Mouse (Mus musculus): ENCODE measurements around the gene Slc7a10.

Slc7a10 gene

DNA sequence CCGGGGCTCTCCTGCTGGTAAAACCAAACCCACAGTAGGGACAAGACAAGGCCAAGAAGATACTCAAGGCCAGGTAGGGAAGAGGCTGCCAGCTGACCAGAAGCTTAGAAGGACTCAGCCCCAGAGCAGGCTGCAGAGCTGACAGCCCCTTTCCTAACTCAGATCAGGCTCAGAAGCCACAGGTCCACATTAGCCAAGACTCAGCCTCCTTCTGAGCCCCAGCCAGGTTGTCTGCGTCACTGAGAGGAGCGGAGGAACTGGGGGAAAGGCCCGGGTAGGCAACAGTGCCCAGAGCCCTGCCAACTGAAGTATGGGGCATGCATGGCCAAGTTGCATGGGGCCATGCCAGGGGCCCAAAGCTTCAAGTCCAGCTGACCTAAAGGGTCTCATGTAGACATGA is 13.7 kb upstream of the Slc7a10 start:
- 68% methylated on average over 4 of the region's 4 CpGs for WGBS

DNA sequence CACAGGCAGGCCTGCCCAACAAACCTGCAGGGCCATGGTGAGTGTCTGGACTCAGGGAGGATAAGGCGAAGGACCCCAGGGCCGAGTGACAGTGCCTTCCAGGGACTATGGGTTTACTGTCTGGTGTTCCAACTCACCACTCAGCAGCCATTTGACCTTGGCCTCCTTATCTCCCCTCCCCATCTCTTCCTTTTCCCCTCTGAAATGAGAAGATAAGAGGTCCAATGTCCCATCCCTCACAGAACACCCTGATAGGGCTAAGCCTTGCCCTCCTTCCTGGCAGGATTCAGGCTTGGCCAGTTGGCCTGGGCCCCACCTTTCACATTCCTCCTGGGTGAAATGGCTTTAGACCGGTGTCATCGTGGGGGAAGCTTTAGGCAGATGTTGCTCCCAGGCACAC is 10.7 kb upstream of the Slc7a10 start:
- whole genome bisulfite sequencing = 91% methylated on average over 4 of the region's 4 CpGs

DNA sequence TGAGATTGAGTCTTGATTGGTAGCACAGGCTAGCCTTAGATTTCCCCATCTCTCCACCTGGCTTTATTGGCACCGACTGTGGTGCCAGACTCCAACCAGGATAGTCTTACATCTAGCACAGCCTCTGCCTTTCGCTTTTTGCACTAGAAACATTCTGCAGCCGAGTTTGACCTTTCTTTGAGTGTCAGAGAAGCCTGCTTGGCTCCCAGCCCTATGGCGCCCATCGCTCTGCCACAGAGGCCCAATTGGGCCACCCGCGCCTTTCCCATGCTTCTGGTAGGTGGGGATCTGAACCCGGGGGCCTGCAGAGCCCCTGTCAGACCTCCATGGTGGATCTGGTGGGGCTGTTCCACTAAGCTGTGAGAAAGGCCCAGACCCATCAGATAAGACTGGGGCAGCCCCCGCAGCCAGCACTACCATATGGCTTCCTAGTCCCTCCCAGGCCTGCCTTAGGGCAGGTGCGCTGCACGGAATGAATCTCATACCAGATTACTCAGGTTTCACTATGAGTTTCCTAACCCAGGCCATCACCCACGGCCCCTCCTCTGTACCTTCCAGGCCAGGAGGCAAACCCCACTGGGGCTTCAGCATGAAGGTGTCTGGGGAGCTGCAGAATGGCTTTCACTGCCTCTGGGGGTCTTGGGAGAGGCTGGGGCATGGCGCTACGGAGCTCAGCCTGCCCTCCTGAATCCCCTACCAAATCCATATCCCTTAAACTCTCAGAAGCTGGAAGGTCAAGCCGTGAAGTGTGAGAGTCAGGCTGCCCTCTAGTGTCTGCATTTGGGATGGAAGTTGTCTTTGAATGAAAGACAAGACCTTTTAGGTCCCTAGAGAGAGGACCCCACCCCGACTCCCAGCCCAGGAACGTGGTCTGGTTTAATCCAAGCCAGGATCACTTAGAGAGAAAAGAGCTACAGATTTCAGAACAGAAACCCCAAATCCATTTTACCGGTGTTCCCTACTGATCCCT is 9.5 kb upstream of the Slc7a10 start:
- 57% methylated on average over 18 of the region's 18 CpGs for WGBS

DNA sequence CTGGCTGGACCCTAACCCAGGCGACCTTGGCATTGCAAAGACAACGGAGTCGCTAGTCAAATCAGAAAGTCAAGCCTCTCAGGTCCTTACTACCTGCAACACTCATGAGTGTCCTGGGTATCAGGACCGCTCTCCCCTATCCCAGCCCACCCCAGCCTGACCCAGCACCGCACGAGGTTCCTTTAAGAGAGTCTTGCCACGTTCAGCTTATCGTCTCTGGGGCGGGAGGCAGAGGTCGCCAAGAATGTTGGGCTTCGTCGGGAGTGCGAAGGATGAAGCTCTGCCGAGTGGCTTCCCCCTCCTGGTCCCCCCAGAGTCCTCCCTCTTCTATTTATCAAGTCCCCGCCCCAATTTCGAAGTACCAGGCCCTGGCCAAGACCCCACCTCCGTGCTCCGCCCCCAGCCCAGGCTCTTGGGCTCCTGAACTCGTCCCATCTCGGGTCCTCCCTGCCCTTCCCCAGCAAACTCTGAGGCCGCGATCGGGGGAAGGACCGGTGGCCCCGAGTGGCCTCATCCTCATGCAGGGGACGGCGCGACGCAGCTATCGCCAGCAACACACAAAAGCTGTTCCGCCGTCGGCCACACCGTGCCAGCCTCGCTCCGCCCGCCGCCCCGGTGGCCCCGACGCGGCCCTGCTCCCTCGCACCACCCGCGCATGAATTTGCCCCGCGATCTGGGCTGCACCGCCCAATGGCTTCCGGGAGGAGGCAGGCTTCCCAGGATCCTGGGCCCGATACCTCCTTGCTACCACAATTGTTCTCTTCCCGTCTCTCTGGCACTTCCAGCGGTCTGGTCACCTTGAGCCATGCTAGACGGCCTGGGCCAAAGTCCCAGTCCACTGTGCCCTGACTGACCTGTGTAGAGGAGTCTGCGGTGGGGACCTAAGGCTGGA is 1.1 kb upstream of the Slc7a10 start:
- WGBS = 7% methylated on average over 54 of the region's 54 CpGs

DNA sequence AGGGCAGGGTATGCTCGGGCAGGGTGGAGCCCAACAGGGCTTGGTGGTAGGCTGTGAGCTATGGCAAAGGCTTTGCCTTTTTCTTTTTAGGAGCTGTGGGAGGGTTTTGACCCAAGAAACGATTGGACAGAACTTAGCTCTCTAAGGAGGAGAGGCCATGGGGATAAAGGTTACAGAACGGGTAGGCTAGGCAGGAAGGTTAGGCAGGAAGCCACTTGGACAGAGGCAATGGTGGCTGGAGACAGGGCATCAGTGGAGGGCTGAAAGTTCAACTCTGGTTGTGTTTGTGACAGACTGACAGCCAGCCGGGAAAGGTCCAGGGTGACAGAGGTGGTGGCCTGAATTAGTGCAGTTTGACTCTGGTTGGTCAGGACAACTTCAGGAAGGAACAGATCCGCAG is 3.5 kb downstream of the Slc7a10 start:
- 71% methylated on average over 5 of the region's 5 CpGs for WGBS

DNA sequence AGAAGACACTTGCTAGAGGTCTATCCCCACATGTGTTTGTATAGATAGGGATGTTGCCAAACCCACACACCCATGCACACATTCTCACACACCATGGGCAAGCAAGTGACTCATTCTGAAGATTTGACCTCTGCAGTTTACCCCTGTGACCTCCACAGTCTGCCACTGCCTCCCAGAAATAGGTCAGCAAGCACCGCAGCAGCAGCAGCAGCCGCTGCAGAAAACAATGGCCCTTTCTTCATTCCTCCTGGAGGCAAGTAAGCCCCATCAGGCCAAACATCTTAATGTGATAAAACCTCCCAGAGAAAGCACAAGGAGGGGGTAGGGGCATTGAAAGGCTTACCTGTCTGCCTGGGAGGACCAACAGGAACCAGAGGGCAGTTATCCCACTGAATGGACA is 5.1 kb downstream of the Slc7a10 start:
- WGBS = 38% methylated on average over 2 of the region's 2 CpGs

DNA sequence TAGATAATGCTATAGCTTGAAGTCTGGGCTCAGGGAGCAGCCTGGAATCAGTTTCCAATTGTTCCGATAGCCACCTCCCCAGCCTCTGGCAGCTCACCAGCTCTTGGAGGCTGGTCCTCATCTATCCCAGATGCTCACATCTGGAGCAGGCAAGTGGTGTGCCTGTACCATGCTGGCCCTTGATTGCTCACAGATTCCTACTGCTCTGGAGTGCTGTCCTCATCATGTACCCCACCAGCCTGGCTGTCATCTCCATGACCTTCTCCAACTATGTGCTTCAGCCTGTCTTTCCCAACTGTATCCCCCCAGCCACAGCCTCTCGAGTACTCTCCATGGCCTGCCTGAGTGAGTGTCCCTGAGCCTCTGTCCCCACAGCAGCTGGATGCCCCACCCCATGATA is 10.8 kb downstream of the Slc7a10 start:
- 59% methylated on average over 2 of the region's 2 CpGs for WGBS

DNA sequence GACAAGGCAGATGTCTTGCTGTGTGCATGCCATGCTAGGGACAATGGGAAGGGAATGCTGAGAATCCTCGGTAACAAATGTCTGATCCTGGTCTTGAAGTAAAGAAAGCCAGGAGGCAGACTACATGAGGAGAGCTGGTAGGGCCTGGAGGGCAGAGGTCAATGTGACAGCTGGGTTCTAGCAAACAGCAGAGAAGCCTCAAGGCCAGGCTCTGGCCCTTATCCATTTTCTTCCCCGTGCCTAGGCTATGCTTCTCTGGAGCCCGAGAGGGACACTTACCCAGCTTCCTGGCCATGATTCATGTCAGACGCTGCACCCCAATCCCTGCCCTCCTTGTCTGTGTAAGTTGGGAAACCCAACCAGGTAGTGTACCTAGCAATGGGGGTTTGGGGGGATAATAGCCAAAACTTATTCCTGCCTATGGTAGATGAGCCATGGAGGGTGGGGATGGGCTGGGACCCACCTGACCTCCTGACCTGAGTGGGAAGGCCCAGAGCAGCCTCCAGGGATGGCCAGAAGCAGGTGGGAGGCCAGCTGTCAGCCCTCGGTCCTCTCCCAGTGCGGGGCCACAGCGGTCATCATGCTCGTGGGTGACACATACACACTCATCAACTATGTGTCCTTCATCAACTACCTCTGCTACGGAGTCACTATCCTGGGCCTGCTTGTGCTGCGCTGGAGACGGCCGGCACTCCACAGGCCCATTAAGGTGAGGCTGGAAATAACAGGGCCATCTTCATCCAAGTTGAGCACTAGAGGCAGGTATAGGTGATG is 13.0 kb downstream of the Slc7a10 start:
- WGBS = 93% methylated on average over 12 of the region's 12 CpGs

DNA sequence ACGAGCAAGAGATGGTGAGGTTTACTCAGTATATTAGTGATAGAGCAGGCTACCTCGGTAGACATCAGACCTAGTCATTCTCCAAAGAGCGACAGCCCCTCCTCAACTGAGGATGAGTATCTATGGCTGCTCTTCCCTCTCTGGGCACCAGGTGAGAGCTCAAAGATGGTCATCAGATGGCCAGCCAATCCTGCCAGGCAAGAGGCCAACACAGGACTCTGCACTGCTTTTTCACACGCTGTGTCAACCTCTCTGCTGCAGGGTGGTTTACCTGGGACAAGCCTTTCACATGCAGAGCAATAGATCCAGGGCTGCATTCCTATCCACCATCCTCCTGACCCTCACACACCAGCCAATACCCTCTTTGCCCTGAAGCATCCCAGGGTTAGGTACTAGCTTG is 25.6 kb downstream of the Slc7a10 start:
- WGBS = 94% methylated on average over 4 of the region's 4 CpGs

DNA sequence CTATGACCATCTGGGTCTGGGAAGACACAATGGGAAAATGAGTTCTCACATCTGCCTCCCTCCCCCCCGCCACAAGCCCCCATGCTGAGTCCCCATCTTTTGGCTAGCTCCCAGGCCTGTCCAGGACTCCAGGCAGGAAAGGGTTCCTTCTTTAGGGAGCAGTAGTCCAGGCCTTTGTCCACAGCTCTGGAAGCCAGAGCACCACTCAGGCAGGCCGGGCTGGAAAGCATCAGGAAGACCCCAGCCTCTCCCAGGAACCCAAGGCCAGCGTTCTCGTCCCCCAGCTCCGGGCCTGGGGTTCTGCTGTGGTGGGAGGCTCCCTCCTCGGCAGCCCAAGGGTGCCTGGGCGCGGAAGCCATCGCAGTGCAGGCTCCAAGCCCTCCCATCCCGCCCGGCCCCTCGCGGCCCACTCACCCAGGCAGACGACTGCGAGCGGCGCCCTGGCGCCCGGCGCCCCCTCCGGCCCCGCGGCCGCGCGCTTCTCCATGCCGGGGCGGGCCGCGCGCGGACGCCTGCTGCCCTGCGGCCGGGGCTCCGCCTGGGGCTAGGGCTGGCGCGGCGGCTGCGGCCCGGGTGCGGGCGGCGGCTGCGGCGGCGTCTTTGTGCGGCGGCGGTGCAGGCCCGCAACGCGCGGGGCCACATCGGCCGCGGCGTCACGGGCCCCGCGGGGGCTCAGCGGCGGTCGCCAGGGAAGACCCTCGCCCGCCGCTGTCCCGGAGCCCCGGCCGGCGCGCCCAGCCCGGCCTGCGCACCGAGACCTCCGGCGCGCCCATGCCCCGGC is 28.4 kb downstream of the Slc7a10 start:
- 1% methylated on average over 75 of the region's 79 CpGs for WGBS

DNA sequence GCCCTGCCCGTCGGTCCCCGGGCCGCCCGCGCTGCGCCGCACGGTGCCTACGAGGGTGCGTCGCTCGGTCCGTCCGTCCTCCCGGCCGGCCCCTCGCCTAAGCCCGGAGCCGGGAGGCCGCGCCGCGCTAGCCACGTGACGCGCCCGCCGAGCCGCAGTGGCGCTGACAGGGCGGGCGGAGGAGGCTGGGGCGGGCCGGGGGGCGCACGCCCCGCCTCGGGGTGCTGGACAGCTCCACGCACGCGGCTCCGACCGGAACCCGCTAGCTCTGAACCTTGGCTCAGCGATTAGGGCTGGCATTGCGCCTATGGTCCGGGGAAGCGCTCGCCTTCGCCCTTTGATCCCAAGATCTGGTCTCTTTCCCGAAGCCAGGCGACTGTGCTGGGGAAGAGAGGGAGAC is 29.0 kb downstream of the Slc7a10 start, which contains the start of gene Lrp3:
TSS of gene Lrp3 (minus strand) at position 274 of the 400 bp plus-strand sequence.
- WGBS = under 1% methylated on average over 53 of the region's 53 CpGs

DNA sequence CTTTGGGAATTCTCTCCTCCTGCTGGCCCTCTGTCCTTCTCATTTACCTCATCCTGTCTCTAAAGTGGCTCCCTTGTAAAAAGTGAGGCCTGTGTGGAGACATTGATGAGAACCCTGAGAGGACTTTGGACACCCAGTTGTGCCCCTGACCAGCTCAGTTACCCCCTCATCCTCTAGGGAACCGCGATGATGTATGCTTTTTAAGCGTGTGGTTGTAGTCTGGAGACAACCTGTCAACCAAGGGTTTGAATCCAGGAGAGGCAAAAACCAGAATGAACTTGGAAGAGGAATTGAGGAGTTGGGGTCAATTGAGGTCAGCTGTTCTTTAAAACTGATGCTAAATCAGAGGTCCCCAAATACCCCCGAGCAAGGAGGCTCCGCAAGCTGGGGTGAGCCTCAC is 29.5 kb downstream of the Slc7a10 start:
- 35% methylated on average over 5 of the region's 5 CpGs for WGBS

DNA sequence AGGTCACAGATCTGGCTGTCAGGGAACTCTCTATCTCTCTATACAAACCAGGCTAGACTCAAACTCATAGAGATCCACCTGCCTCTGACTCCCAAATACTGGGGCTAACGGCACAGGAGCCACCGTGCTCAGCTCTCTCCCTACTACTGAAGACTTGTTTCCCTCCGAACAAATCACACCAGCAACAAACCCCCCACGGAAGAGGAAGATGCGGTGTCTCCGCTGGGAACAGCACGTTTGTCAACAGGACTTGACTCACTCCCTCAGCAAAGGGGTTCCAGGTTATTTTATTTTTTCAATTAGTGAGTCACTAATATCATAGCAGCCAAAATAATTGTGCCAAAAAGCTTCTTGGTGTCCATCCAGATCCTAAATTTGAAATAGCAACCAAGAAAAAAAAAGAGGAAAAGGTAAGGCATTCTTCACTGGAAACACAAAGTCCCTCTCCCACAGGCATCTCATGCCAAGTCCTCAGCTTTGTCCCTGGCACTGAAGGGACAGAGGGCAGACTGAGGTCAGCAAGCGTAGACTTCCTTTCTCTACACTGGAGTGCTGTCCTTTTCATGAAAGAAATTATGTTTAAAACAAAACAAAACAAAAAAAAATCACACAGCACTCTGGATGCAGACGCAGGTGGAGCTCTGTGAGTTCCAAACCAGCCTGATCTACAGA is 34.6 kb downstream of the Slc7a10 start:
- WGBS = 76% methylated on average over 9 of the region's 9 CpGs

DNA sequence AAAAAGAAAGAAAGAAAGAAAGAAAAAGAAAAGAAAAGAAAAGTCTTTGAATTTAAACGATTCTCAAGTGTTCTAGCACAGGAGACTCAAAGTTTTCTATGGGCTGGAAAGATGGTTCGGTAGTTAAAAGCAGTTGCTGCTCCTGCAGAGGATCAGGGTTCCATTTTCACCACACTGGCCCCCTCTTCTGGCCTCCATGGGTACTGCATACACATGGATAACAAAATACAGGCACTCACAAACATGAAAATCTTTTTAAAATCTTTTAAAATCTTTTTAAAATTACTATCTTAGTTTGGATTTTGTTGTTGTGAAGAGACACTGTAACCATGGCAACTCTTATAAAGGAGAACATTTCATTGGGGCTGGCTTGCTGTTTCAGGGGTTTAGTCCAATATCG is 44.1 kb downstream of the Slc7a10 start:
- WGBS = 51% methylated on average over 3 of the region's 3 CpGs

DNA sequence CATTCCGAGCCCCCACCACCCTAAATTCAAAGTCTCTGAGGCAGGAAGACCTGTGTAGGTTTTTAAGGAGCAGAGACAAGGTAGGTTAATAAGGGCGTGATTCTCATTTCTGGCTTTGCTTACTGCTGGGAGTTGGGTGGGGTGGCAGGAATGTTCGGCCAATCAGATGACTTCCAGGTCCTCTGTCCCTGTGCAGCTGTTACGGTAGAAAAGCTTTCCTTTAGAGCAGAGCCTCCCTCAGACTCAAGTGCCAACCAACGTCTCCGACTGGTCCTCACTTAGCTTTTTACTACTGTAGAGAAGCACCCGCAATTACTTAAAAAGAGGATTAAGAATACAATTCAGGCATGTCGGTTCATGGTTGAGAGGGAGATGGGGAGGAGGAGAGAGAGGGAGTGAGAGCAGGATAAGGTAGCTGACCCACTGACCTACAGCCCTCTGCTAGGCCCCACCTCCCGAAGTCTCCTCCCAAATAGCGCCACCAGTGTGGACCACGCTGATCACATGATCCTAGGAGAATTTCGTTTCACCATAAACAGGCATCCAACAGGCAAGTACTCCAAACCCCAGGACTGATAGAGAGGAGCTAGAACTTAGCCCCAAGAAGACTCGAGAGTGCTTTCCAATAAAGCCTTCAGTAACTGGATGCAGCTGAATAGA is 46.7 kb downstream of the Slc7a10 start:
- 58% methylated on average over 13 of the region's 13 CpGs for WGBS

DNA sequence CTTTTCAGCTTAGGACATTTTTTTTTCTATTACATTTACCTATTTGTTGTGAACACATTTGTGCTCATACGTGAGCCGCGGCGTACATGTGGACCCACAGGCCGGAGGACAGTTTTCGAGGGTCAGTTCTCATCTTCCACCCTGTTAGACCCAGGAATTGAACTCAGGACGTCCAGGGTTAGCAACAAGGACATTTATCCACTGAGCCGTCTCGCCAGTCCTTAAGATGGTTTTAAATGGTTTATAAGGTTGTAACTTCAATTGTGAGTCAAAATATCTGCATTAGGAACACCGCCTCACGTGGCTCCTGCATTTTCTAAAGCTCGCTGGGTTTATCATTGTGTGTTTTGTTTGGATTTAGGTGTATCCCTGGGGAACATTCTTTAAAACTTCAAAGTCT is 47.7 kb downstream of the Slc7a10 start:
- 50% methylated on average over 12 of the region's 12 CpGs for WGBS

DNA sequence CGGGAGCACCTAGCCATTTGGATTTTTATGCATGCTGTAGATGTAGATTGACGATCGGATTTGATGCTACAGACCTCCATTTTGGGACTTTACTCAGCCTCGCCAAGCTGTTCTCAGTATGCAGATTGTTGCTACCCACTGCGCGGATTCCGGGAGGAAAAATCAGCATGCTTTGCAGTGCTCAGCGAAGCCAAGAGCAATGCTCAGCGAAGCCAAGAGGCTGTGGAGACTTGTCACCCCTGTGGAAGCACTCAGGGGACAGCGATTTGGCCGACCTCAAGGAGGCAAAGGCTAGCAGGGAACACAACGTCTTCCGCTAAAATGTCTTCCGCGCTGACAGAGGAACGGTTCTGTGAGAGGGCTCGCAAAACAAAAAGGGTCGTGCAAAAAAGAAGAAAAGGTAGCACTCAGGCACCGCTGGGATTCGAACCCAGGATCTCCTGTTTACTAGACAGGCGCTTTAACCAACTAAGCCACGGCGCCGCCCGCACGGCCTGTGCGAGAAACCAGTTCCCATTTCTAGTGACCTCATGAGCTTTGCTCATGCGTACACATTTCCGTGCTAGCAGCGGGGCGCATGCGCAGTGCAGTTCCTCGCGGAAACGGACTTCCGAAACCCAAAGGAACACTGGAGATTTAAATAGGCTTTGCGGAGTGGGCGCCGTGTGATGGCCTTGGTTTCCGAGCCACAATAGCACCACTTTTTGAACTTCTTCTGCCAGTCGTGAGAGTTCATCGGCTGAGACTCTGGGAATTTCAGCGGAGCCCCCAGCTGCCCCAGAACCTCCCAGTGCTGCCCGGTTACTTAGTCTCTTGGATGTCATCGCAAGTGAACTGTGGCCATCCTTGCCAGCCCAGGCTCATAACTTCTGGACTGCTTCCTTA is 48.4 kb downstream of the Slc7a10 start:
- WGBS = under 1% methylated on average over 45 of the region's 45 CpGs

DNA sequence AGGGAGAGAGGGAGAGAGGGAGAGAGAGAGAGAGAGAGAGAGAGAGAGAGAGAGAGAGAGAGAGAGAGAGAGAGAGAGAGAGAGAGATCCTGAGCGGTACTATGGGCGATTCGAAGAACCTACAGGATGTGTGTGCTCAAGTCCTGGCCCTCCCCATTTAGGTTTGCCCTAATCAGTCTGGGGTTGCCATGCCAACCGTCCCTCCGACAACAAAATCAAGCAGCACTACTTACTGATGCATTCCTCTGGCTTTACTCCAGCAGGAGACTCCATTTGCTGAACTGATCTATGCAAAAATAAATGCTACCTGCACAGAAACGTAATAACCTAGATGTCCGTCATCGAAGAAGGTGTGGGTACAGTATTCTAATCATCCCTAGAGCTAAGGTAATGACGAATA is 49.1 kb downstream of the Slc7a10 start:
- 13% methylated on average over 9 of the region's 9 CpGs for WGBS

DNA sequence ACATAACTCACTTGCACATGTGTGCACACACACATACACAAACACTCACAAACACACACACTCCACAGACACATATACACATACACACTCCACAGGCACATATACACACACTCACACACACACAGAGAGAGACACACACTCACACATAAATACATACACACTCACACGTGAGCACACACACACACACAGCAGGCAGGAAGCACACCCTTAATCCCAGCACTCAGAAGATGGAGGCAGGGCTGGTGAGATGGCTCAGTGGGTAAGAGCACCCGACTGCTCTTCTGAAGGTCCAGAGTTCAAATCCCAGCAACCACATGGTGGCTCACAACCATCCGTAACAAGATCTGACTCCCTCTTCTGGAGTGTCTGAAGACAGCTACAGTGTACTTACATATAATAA is 51.8 kb downstream of the Slc7a10 start:
- WGBS = 87% methylated on average over 3 of the region's 3 CpGs
